Mouse (Mus musculus) lung, embryonic 14.5 days (tissue): ENCODE data around the gene Selenos. TPM values are rescaled to one million over a fixed set of nuclear protein-coding genes. Genes with fewer than 3 reads are reported as not detected.

Experiments
- ATAC-seq: fragments of 200-750 bp; cut with Nextera tagmentation; 2 replicates; pipeline ENCODE4 v1.8.0; 2017; ENCODE audit warnings: mild to moderate bottlenecking, moderate TSS enrichment, moderate library complexity; ENCODE audit not compliant: insufficient read depth
- DNase-seq: peaks from one replicate; pipeline ENCODE4 v3.0.0-alpha.2; 2015
- H3K27ac ChIP-seq: fragments of 300-500 bp; sonication (generic); 2 replicates; pipeline ENCODE4 v1.5.1; 2014; ENCODE audit warnings: low read depth, mild to moderate bottlenecking, moderate library complexity
- H3K27me3 ChIP-seq: fragments of 300-500 bp; sonication (generic); 2 replicates; pipeline ENCODE4 v1.6.1; 2014; ENCODE audit warnings: low read length, control low read depth; ENCODE audit not compliant: insufficient read depth
- H3K36me3 ChIP-seq: fragments of 300-500 bp; sonication (generic); 2 replicates; pipeline ENCODE4 v1.6.1; 2014; ENCODE audit warnings: control low read depth; ENCODE audit not compliant: insufficient read depth
- H3K4me1 ChIP-seq: fragments of 300-500 bp; sonication (generic); 2 replicates; pipeline ENCODE4 v1.6.1; 2014; ENCODE audit warnings: antibody characterized with exemption, control low read depth; ENCODE audit not compliant: insufficient read depth
- H3K4me2 ChIP-seq: fragments of 300-500 bp; sonication (generic); 2 replicates; pipeline ENCODE4 v1.6.1; 2014; ENCODE audit warnings: mild to moderate bottlenecking
- H3K4me3 ChIP-seq: fragments of 300-500 bp; sonication (generic); 2 replicates; pipeline ENCODE4 v1.5.1; 2014; ENCODE audit warnings: low read depth, low read length
- H3K9ac ChIP-seq: fragments of 300-500 bp; sonication (generic); 2 replicates; pipeline ENCODE4 v1.6.1; 2014
- H3K9me3 ChIP-seq: fragments of 300-500 bp; sonication (generic); 2 replicates; pipeline ENCODE4 v1.6.1; 2016; ENCODE audit warnings: low read depth, low read length, control low read depth
- CTCF ChIP-seq: IDR thresholded peaks from 2 replicates; pipeline ENCODE4 v1.5.1; 2016; ENCODE audit warnings: antibody characterized with exemption, low read depth
- WGBS: fragments of 180-500 bp; shearing (Covaris S2); extraction: QIAGEN DNeasy Blood & Tissue Kit; methylation state at CpG from one replicate; pipeline ENCODE4 v1.1.7; 2014; 5-methylcytosine and 5-hydroxymethylcytosine counted together
- polyA plus RNA-seq: library from polyadenylated mRNA; unstranded; fragments of >200 nt; fragmentation: Nextera tagmentation; extraction: Ambion mirVana; gene quantifications from 2 replicates; pipeline ENCODE4 v1.2.1, GENCODE M21; 2014

The Selenos gene
- polyA plus RNA-seq, 1 experiment from 2014 or later = 95.3 TPM

DNA sequence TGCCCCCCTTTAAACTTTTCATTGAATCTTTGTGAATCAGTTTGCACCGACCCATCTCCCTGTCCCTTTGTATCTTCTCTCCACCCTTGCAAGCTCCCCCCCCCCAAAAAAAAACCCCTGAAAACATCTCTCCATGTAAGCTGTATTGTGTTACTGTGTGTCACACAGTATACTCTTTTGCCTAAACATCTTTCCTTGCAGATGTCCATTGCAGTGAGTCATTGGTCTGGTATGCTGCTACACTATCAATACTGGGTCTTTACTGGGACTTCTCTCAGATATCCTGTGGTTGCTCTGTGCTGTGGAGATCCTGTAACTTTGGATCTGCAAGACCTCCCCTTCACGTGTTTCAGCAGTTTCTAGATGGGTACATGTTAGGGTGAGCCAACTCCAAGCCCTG lies 50.8 kb downstream of the Selenos start:
- Histone ChIP-seq H3K4me2 (no peak overlapping the region), H3K4me1 (peaks cover 7% of the 10 kb centered on the region), H3K27ac (no peak overlapping the region), H3K9me3 (no peaks in the 10 kb centered on the region), H3K36me3 (peaks cover 30% of the 10 kb centered on the region), H3K9ac (no peak overlapping the region), H3K4me3 (no peak overlapping the region), H3K27me3 (no peaks in the 10 kb centered on the region)
- no peak for ATAC-seq
- 88% methylated on average over 2 of the region's 2 CpGs for WGBS
- no peak for TF ChIP-seq CTCF
- no peak for DNase-seq

DNA sequence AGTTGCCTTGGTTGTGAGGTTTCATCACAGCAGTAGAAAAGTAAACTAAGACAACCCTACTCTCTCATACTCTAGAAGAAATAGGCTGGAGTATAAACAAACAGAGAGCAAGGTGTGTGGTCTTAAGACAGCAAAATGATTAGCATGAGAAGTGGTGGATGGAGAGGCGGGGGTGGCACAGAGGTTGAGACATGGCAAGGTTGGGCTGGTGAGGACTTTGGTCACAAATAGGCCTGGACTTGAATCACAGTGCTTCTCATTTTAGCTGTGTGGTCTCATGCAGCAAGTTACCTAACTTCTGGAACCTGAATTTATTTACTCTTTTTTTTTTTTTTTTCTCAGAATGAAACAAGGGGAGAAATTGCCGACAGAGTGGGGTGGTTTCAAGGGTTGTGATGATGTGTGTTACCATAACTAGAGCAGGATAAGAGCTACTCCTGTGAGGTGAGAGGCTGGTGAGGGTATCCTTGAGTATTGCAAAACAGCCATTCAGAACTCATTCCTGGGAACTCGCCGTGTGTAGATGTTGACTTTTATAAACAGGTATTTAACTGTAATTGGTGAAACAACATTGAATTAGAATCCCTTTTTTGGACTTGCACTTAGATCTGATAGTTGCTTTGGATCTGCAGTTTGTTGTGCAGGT lies 52.5 kb downstream of the Selenos start:
- H3K9ac ChIP-seq = no peak overlapping the region
- ATAC-seq (no peak), DNase-seq (no peak)
- WGBS = 70% methylated on average over 4 of the region's 4 CpGs
- H3K27me3 ChIP-seq = no peaks in the 10 kb centered on the region
- no peaks in the 10 kb centered on the region for H3K9me3 ChIP-seq
- H3K36me3 ChIP-seq = peaks cover 16% of the 10 kb centered on the region
- H3K27ac ChIP-seq = no peak overlapping the region
- H3K4me3 ChIP-seq = no peak overlapping the region
- H3K4me1 ChIP-seq = peaks cover 16% of the 10 kb centered on the region
- H3K4me2 ChIP-seq = no peak overlapping the region
- TF ChIP-seq CTCF = no peak

DNA sequence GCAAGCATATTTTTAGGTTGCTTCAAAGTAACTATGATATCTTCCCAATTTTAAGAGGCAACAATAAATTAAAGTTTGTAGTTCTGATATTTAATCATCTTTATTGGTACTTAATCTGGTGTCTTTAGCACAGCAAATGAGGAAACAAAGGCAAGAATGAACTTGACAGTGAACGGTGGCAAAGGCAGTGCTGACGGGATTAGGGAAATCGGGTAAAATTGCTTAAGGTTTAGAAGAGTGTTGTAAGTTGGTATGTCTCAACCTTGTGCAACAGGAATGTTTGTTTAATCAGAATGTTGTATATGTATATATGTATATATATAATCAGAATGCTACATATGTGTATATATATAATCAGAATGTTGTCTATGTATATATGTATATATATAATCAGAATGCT lies 54.7 kb downstream of the Selenos start:
- Histone ChIP-seq H3K4me1 (peaks cover 16% of the 10 kb centered on the region), H3K27me3 (no peaks in the 10 kb centered on the region), H3K9ac (no peak overlapping the region), H3K9me3 (no peaks in the 10 kb centered on the region), H3K4me3 (no peak overlapping the region), H3K36me3 (peaks cover 21% of the 10 kb centered on the region), H3K4me2 (no peak overlapping the region), H3K27ac (no peak overlapping the region)
- 95% methylated on average over 3 of the region's 3 CpGs for WGBS
- ATAC-seq (no peak), DNase-seq (no peak)
- TF ChIP-seq CTCF = no peak

DNA sequence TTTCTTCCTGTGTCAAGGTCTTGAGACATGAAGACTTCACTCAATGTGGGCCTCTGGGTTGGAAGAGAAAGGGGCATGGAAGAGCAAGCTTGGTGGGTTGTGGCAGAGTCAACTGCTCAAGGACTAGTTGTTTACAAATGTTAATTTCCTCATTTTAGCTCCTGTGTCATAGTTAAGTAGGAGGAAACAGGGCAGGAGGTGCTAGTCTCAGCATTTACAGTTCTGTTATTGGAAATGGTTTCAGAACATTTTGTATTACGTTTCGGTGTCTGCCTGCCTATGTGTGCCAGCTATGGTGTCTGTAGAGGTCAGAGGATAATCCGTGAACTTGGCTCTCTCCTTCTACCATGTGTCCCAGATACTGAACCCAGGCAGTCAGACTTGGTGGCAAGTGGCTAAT lies 56.2 kb downstream of the Selenos start:
- H3K27ac ChIP-seq = peak overlapping the region; percentile 47; the same call in 1 of the 2 replicates

DNA sequence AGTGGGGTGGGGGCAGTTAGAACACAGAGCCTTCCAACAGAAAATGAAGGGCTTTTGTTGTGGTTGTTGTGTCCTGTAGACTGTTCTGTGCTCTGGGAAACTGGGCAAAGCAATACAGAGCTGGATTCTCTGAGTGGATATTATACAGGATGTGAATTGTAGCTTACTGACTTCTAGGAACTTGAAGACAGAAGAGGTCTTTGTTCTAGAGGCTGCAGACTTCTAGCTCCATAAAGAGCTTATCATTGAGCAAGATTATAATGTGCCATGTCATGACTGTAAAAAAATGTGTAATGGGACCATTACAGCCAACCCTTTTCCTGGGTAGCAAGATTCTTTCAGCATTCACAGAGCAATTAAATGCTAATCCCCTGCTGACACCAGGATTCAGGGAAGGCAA lies 56.7 kb downstream of the Selenos start:
- Histone ChIP-seq H3K9ac (no peak overlapping the region), H3K9me3 (no peaks in the 10 kb centered on the region), H3K4me1 (peaks cover 23% of the 10 kb centered on the region), H3K27ac (peak overlapping the region; percentile 47; the same call in 1 of the 2 replicates), H3K4me2 (no peak overlapping the region), H3K27me3 (no peaks in the 10 kb centered on the region), H3K36me3 (peaks cover 16% of the 10 kb centered on the region; the same call in 1 of the 2 replicates), H3K4me3 (no peak overlapping the region)
- DNase-seq (peak; percentile 49), ATAC-seq (no peak)
- no peak for TF ChIP-seq CTCF

More for the DNA sequence above, 56.2 kb downstream of the Selenos start:
- no peak overlapping the region for H3K4me3 ChIP-seq
- no peak for DNase-seq
- TF ChIP-seq CTCF = no peak
- H3K4me1 ChIP-seq = peaks cover 23% of the 10 kb centered on the region
- no peak for ATAC-seq
- no peak overlapping the region for H3K9ac ChIP-seq
- H3K27me3 ChIP-seq = no peaks in the 10 kb centered on the region
- H3K4me2 ChIP-seq = no peak overlapping the region
- 77% methylated on average over 3 of the region's 3 CpGs for WGBS
- H3K36me3 ChIP-seq = peaks cover 20% of the 10 kb centered on the region
- H3K9me3 ChIP-seq = no peaks in the 10 kb centered on the region

DNA sequence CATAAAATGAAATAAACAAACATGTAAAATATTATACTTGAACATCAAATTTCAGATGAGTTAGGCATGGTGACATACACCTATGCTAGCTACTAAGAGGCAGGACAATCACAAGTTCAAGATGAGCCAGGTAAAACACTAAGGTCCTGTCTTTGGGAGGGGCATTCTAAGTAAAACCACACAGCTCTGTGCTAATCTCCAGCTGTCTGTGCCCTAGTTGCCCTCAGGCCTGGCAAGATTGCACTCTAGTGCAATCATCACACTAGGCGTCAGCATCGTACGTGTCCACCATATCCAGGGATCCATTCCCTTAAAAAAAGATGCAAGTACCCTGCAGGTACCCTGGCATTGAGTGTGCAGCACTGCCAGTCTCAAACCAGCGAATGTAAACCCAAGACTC lies 57.9 kb downstream of the Selenos start:
- Histone ChIP-seq H3K9ac (no peak overlapping the region), H3K4me3 (no peak overlapping the region), H3K4me2 (no peak overlapping the region), H3K27me3 (no peaks in the 10 kb centered on the region), H3K27ac (no peak overlapping the region), H3K9me3 (no peaks in the 10 kb centered on the region), H3K4me1 (peaks cover 23% of the 10 kb centered on the region), H3K36me3 (peaks cover 15% of the 10 kb centered on the region; the same call in 1 of the 2 replicates)
- ATAC-seq = no peak
- DNase-seq = no peak
- no peak for TF ChIP-seq CTCF
- 89% methylated on average over 4 of the region's 4 CpGs for WGBS

DNA sequence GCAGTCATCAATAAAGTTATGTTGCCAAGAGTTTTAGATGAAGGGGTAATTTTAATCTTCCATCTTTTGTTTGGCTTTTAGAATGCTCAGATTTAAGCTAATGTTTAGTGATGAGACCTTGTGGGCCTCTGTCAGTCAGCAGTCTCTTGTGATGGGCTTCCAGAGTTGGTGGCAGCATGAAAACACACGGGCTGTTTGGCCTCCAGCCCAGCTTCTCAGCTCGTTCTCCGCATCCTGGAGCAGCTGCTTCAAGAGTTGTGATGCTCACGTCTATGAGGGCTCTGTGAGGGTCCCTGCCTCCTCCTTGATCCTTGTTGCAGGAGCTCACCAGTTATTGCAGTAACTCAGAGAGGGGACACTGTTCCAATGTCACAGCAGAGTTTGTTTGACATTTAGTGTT lies 58.9 kb downstream of the Selenos start:
- ATAC-seq = peak; percentile 39; the same call in 1 of the 2 replicates

More for the DNA sequence above, 58.9 kb downstream of the Selenos start:
- DNase-seq = peak; percentile 90
- no peak overlapping the region for H3K27ac ChIP-seq
- no peaks in the 10 kb centered on the region for H3K27me3 ChIP-seq
- H3K9me3 ChIP-seq = no peaks in the 10 kb centered on the region
- 19% methylated on average over 4 of the region's 4 CpGs for WGBS
- peaks cover 23% of the 10 kb centered on the region for H3K4me1 ChIP-seq
- H3K4me3 ChIP-seq = no peak overlapping the region
- H3K4me2 ChIP-seq = no peak overlapping the region
- peaks cover 17% of the 10 kb centered on the region; the same call in 1 of the 2 replicates for H3K36me3 ChIP-seq
- no peak for TF ChIP-seq CTCF
- H3K9ac ChIP-seq = no peak overlapping the region
